Mouse (Mus musculus): Measurements from ENCODE around the gene Ccnb1ip1. TPM values are rescaled to one million over a fixed set of nuclear protein-coding genes. Genes with fewer than 3 reads are reported as not detected.

Gene Ccnb1ip1
- polyA plus RNA-seq, 1 experiment from 2014 or later = not detected

DNA sequence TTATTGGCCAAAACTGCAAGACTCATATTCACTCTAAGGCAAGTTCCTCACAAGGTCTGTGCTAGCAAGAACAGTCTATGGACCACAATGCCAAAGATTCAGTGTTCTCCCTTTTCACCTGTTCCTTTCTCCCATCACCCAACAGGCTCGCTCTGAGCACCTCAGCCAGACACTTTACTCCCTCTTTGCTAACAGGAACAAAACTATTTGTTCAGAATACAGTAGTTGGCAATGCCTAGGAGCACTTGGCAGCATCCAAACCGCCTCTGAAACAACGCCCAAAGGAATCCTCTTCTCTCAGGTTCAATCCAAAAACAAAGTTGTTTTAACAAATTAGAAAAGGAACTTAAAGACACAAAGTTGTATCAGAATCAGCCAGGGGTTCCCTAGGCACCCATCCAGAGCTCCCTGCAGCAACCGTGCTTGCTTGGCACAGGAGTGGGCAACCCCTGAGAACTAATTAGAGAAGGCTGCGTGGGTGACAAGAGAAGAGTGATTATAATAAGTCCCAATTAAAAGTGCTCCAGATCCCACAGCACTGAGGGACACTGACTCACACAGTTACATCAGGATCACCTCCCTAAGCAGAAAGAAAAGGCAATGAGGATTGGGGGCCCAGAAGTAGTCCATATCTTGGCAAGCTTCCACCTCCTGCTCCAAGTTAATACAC is 49.0 kb downstream of the Ccnb1ip1 start:
- no peaks in the 10 kb centered on the region for H3K4me1 ChIP-seq
- H3K4me2 ChIP-seq = no peak overlapping the region
- no peak overlapping the region for H3K27ac ChIP-seq
- WGBS = 75% methylated on average over 5 of the region's 5 CpGs
- no peaks in the 10 kb centered on the region; the same call in 1 of the 2 replicates for H3K36me3 ChIP-seq (replicated peaks)
- no peaks in the 10 kb centered on the region for H3K9me3 ChIP-seq
- no peaks in the 10 kb centered on the region for H3K27me3 ChIP-seq
- ATAC-seq (ENCODE audit: low FRiP score) = no peak
- no peak overlapping the region for H3K9ac ChIP-seq
- no peak overlapping the region for H3K4me3 ChIP-seq (replicated peaks)

GRCm38 (mm10) chr14:50744994-50745393 is 62.5 kb downstream of the Ccnb1ip1 start, which contains the start of gene Olfr749:
Gene Olfr749 (minus strand): TSS chr14:50745094.
- Histone ChIP-seq H3K4me2 (no peak within 1 kb of the TSS), H3K36me3 (replicated peaks) (no peaks in the 10 kb centered on the region), H3K9ac (no peak within 1 kb of the TSS), H3K27ac (no peak within 1 kb of the TSS), H3K4me3 (replicated peaks) (no peak within 1 kb of the TSS), H3K27me3 (no peaks in the 10 kb centered on the region), H3K9me3 (no peaks in the 10 kb centered on the region), H3K4me1 (no peaks in the 10 kb centered on the region)
- ATAC-seq (ENCODE audit: low FRiP score) = no peak

DNA sequence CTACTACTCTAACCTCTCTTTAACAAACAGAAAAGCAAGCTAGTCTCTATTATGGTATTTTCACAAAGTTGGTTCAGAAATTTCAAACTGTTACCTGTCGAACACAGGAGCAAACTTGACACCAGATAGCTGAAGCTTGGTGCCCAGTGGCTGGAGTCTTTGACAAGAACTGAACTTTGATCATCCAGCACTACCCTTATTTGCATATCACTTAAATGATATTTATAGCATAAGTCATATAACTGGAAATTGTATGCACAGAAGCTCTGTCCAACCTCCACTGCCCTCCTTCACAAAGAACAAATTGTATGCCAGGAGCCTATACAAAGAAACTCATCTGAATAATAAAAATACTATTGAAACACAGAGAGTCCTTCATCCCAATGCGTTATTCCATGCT is 65.9 kb downstream of the Ccnb1ip1 start:
- Histone ChIP-seq H3K9ac (no peak overlapping the region), H3K4me3 (replicated peaks) (no peak overlapping the region), H3K36me3 (replicated peaks) (no peaks in the 10 kb centered on the region), H3K4me2 (no peak overlapping the region), H3K27ac (no peak overlapping the region), H3K4me1 (no peaks in the 10 kb centered on the region), H3K27me3 (no peaks in the 10 kb centered on the region), H3K9me3 (no peaks in the 10 kb centered on the region)
- ATAC-seq (ENCODE audit: low FRiP score) = no peak
- WGBS = 68% methylated on average over 2 of the region's 2 CpGs

DNA sequence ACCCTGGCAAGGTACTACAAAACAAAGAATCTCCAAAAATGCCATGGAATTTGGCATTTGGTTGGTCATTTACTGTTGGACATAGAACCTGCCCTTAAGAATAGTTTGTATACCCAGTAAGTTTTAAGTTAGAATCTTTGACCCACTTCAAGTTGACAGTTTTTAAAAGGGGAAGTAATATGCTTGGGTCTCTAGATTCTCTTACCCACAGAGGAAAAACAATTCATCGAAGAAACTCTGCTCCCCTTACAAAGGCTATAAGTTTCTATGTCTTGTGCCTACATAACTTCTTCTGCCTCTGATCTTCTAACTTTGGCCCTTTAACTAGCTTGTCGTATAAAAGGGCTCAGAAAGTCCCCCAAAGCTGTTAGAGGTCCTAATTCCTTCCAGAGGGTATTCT is 67.2 kb downstream of the Ccnb1ip1 start:
- Histone ChIP-seq H3K4me3 (replicated peaks) (no peak overlapping the region), H3K4me2 (no peak overlapping the region), H3K4me1 (no peaks in the 10 kb centered on the region), H3K9me3 (no peaks in the 10 kb centered on the region), H3K27ac (no peak overlapping the region), H3K27me3 (no peaks in the 10 kb centered on the region), H3K9ac (no peak overlapping the region), H3K36me3 (replicated peaks) (no peaks in the 10 kb centered on the region)
- ATAC-seq (ENCODE audit: low FRiP score) = no peak
- 76% methylated on average over 2 of the region's 2 CpGs for WGBS

Other genes with a start within 250 kb of the Ccnb1ip1 start
- not detected in 2 replicates for gene Olfr744, start 192.9 kb downstream of the Ccnb1ip1 start, polyA plus RNA-seq (2016; fragmentation: Nextera tagmentation; extraction: Ambion mirVana)
- gene Olfr745, start 168.3 kb downstream of the Ccnb1ip1 start, polyA plus RNA-seq (2016; fragmentation: Nextera tagmentation; extraction: Ambion mirVana) = 0.14 TPM in 1 of 2 replicates, not detected in the other
- gene Olfr746, start 160.6 kb downstream of the Ccnb1ip1 start, polyA plus RNA-seq (2016; fragmentation: Nextera tagmentation; extraction: Ambion mirVana) = not detected in 2 replicates
- gene Olfr747, start 114.5 kb downstream of the Ccnb1ip1 start, polyA plus RNA-seq (2016; fragmentation: Nextera tagmentation; extraction: Ambion mirVana) = not detected in 2 replicates
- gene Olfr748, start 100.4 kb downstream of the Ccnb1ip1 start, polyA plus RNA-seq (2016; fragmentation: Nextera tagmentation; extraction: Ambion mirVana) = 0.05 TPM in 1 of 2 replicates, not detected in the other
- gene Olfr749, start 62.6 kb downstream of the Ccnb1ip1 start, polyA plus RNA-seq (2016; fragmentation: Nextera tagmentation; extraction: Ambion mirVana) = not detected in 2 replicates
- gene Ttc5, start 22.2 kb downstream of the Ccnb1ip1 start, polyA plus RNA-seq (2016; fragmentation: Nextera tagmentation; extraction: Ambion mirVana) = 114 and 115 TPM in 2 replicates
- 58.9 and 67.6 TPM in 2 replicates for gene Parp2, start 109 bp upstream of the Ccnb1ip1 start, polyA plus RNA-seq (2016; fragmentation: Nextera tagmentation; extraction: Ambion mirVana)
- gene Tep1, start 62.8 kb upstream of the Ccnb1ip1 start, polyA plus RNA-seq (2016; fragmentation: Nextera tagmentation; extraction: Ambion mirVana) = 4.5 and 4.9 TPM in 2 replicates
- 0.08 and 0.10 TPM in 2 replicates for gene Klhl33, start 89.8 kb upstream of the Ccnb1ip1 start, polyA plus RNA-seq (2016; fragmentation: Nextera tagmentation; extraction: Ambion mirVana)
- gene Osgep, start 117.2 kb upstream of the Ccnb1ip1 start, polyA plus RNA-seq (2016; fragmentation: Nextera tagmentation; extraction: Ambion mirVana) = 141 TPM in 2 replicates
- gene Apex1, start 117.2 kb upstream of the Ccnb1ip1 start, polyA plus RNA-seq (2016; fragmentation: Nextera tagmentation; extraction: Ambion mirVana) = 346 and 350 TPM in 2 replicates
- gene Pip4p1, start 123.1 kb upstream of the Ccnb1ip1 start, polyA plus RNA-seq (2016; fragmentation: Nextera tagmentation; extraction: Ambion mirVana) = 67.3 and 73.1 TPM in 2 replicates
- gene Pnp, start 123.3 kb upstream of the Ccnb1ip1 start, polyA plus RNA-seq (2016; fragmentation: Nextera tagmentation; extraction: Ambion mirVana) = 43.8 and 44.3 TPM in 2 replicates
- gene Gm49342, start 136.8 kb upstream of the Ccnb1ip1 start, polyA plus RNA-seq (2016; fragmentation: Nextera tagmentation; extraction: Ambion mirVana) = not detected in 2 replicates
- gene Pnp2, start 148.3 kb upstream of the Ccnb1ip1 start, polyA plus RNA-seq (2016; fragmentation: Nextera tagmentation; extraction: Ambion mirVana) = 0.42 and 0.60 TPM in 2 replicates
- not detected in 2 replicates for gene Rnase10, start 200.0 kb upstream of the Ccnb1ip1 start, polyA plus RNA-seq (2016; fragmentation: Nextera tagmentation; extraction: Ambion mirVana)
- not detected in 2 replicates for gene Rnase9, start 234.1 kb upstream of the Ccnb1ip1 start, polyA plus RNA-seq (2016; fragmentation: Nextera tagmentation; extraction: Ambion mirVana)
- not detected in 2 replicates for gene Rnase11, start 242.4 kb upstream of the Ccnb1ip1 start, polyA plus RNA-seq (2016; fragmentation: Nextera tagmentation; extraction: Ambion mirVana)
- not detected in 2 replicates for gene Rnase12, start 249.9 kb upstream of the Ccnb1ip1 start, polyA plus RNA-seq (2016; fragmentation: Nextera tagmentation; extraction: Ambion mirVana)

Data from forebrain, embryonic 12.5 days (tissue).